Mouse (Mus musculus): Measurements from ENCODE around the gene Slc39a1.
"Not testable (repeated sequence)": the region's sequence is repeated elsewhere in the genome, so short reads cannot be mapped to it uniquely, and the experiment has no call there.

Gene Slc39a1

GRCm38 (mm10) chr3:90265932-90266741 is 18.2 kb downstream of the Slc39a1 start:
- DNase-seq (ENCODE audit: low spot score in 2 of 2): no peak

GRCm38 (mm10) chr3:90266901-90267775 is 19.2 kb downstream of the Slc39a1 start:
- DNase-seq (ENCODE audit: low spot score in 2 of 2): no peak

- DNase-seq (ENCODE audit: low spot score in 2 of 2): no peak
Observed at GRCm38 (mm10) chr3:90268190-90268589, 20.2 kb downstream of the Slc39a1 start.

- no peak for DNase-seq (ENCODE audit: low spot score in 2 of 2)
Observed at GRCm38 (mm10) chr3:90268971-90269370, 21.0 kb downstream of the Slc39a1 start.

GRCm38 (mm10) chr3:90270784-90271183 is 22.8 kb downstream of the Slc39a1 start:
- no peak for DNase-seq (ENCODE audit: low spot score in 2 of 2)

- no peak for DNase-seq (ENCODE audit: low spot score in 2 of 2)
Observed at GRCm38 (mm10) chr3:90272170-90272569, 24.2 kb downstream of the Slc39a1 start.

- DNase-seq (ENCODE audit: low spot score in 2 of 2): no peak
Observed at GRCm38 (mm10) chr3:90273855-90274254, 25.9 kb downstream of the Slc39a1 start.

GRCm38 (mm10) chr3:90275286-90275685 is 27.3 kb downstream of the Slc39a1 start:
- DNase-seq (ENCODE audit: low spot score in 2 of 2): no peak

- no peak for DNase-seq (ENCODE audit: low spot score in 2 of 2)
Observed at GRCm38 (mm10) chr3:90276858-90277257, 28.9 kb downstream of the Slc39a1 start.

- DNase-seq (ENCODE audit: low spot score in 2 of 2): no peak
Observed at GRCm38 (mm10) chr3:90277793-90278192, 29.8 kb downstream of the Slc39a1 start.

GRCm38 (mm10) chr3:90278211-90278610 is 30.2 kb downstream of the Slc39a1 start:
- DNase-seq (ENCODE audit: low spot score in 2 of 2): no peak

GRCm38 (mm10) chr3:90279216-90279615 is 31.2 kb downstream of the Slc39a1 start:
- no peak for DNase-seq (ENCODE audit: low spot score in 2 of 2)

- DNase-seq (ENCODE audit: low spot score in 2 of 2): no peak
Observed at GRCm38 (mm10) chr3:90279743-90280142, 31.8 kb downstream of the Slc39a1 start.

- no peak for DNase-seq (ENCODE audit: low spot score in 2 of 2)
Observed at GRCm38 (mm10) chr3:90280708-90281107, 32.7 kb downstream of the Slc39a1 start.

GRCm38 (mm10) chr3:90284150-90284549 is 36.2 kb downstream of the Slc39a1 start:
- no peak for DNase-seq (ENCODE audit: low spot score in 2 of 2)

- not testable (repeated sequence) for DNase-seq (ENCODE audit: low spot score in 2 of 2)
Observed at GRCm38 (mm10) chr3:90289403-90289802, 41.4 kb downstream of the Slc39a1 start.

- peak in 1 of 2 experiments; percentile 27 for DNase-seq (ENCODE audit: low spot score in 2 of 2)
Observed at GRCm38 (mm10) chr3:90290602-90291001, 42.6 kb downstream of the Slc39a1 start.

GRCm38 (mm10) chr3:90291982-90292344 is 44.0 kb downstream of the Slc39a1 start:
- DNase-seq (ENCODE audit: low spot score in 2 of 2): no peak

- DNase-seq (ENCODE audit: low spot score in 2 of 2): peak; percentile 100
Observed at GRCm38 (mm10) chr3:90292345-90293275, 44.6 kb downstream of the Slc39a1 start, which contains the start of gene Gatad2b. Gatad2b (plus strand) TSS chr3:90293178.

- DNase-seq (ENCODE audit: low spot score in 2 of 2): peak; percentile 75 to 79
Observed at GRCm38 (mm10) chr3:90293352-90294063, 45.5 kb downstream of the Slc39a1 start.

GRCm38 (mm10) chr3:90294064-90294440 is 46.1 kb downstream of the Slc39a1 start:
- DNase-seq (ENCODE audit: low spot score in 2 of 2): no peak
